Mouse (Mus musculus) C2C12 (cell line): ENCODE data around the gene Zrsr1. TPM values are rescaled to one million over a fixed set of nuclear protein-coding genes. Genes with fewer than 3 reads are reported as not detected.

Experiments used
- H3K27me3 ChIP-seq: one replicate; pipeline ENCODE4 v1.6.1; 2011; ENCODE audit not compliant: control insufficient read depth, insufficient read depth, insufficient read length
- H3K36me3 ChIP-seq: one replicate; pipeline ENCODE4 v1.6.1; 2011; ENCODE audit not compliant: control insufficient read depth, insufficient read depth
- H3K4me3 ChIP-seq: one replicate; pipeline ENCODE4 v1.5.1; 2011; ENCODE audit warnings: mild to moderate bottlenecking, control low read depth; ENCODE audit not compliant: poor library complexity, insufficient read depth, severe bottlenecking
- H3K79me2 ChIP-seq: one replicate; pipeline ENCODE4 v1.6.1; 2011; ENCODE audit not compliant: control insufficient read depth, insufficient read depth
- H3K79me3 ChIP-seq: one replicate; pipeline ENCODE4 v1.6.1; 2011; ENCODE audit warnings: low read depth, control low read depth
- H3ac ChIP-seq: one replicate; pipeline ENCODE3; 2011; ENCODE audit warnings: low read depth; ENCODE audit not compliant: control insufficient read depth, insufficient read length
- CEBPB ChIP-seq: IDR thresholded peaks from one replicate; pipeline ENCODE4 v1.6.1; 2011; ENCODE audit warnings: low read depth, mild to moderate bottlenecking, control low read depth, moderate library complexity
- CTCF ChIP-seq: IDR thresholded peaks from one replicate; pipeline ENCODE4 v1.5.1; 2011; ENCODE audit not compliant: control insufficient read depth, insufficient read depth, insufficient read length
- FOSL1 ChIP-seq: IDR thresholded peaks from one replicate; pipeline ENCODE4 v1.8.0; 2011; ENCODE audit warnings: mild to moderate bottlenecking, low read length; ENCODE audit not compliant: poor library complexity, insufficient read depth, severe bottlenecking
- MAX ChIP-seq: IDR thresholded peaks from one replicate; pipeline ENCODE4 v1.6.1; 2011; ENCODE audit warnings: mild to moderate bottlenecking, control low read depth
- MYOD1 ChIP-seq: IDR thresholded peaks from one replicate; pipeline ENCODE4 v1.6.1; 2011; ENCODE audit warnings: low read depth; ENCODE audit not compliant: control insufficient read depth, insufficient read length
- MYOG ChIP-seq: IDR thresholded peaks from one replicate; pipeline ENCODE4 v1.6.1; 2011; ENCODE audit not compliant: control insufficient read depth, insufficient read length; ENCODE audit errors: extremely low read depth
- USF1 ChIP-seq: IDR thresholded peaks from one replicate; pipeline ENCODE4 v1.6.1; 2011; ENCODE audit warnings: low read depth, mild to moderate bottlenecking, control low read depth, moderate library complexity
- polyA plus RNA-seq: library from polyadenylated mRNA; unstranded; fragments of >200 nt; fragmentation: generic; extraction: Trizol; gene quantifications from one replicate; pipeline ENCODE4 v1.2.1, GENCODE M21; 2012; ENCODE audit warnings: missing spikeins

The Zrsr1 gene
- polyA plus RNA-seq, 1 experiment, result 3.4 TPM

- H3K36me3 ChIP-seq, result no peaks in the 10 kb centered on the region
- H3ac ChIP-seq, result no peak overlapping the region
- H3K79me3 ChIP-seq, result peaks cover 2% of the 10 kb centered on the region
- H3K27me3 ChIP-seq, result no peaks in the 10 kb centered on the region
- no peak overlapping the region for H3K4me3 ChIP-seq
- TF ChIP-seq CEBPB (no peak), MAX (no peak), CTCF (no peak)
- no peaks in the 10 kb centered on the region for H3K79me2 ChIP-seq
Measured at GRCm38 (mm10) chr11:22931320-22931905, 40.4 kb upstream of the Zrsr1 start.

GRCm38 (mm10) chr11:22932167-22932566 is 39.6 kb upstream of the Zrsr1 start:
- no peaks in the 10 kb centered on the region for H3K36me3 ChIP-seq
- no peaks in the 10 kb centered on the region for H3K79me2 ChIP-seq
- TF ChIP-seq MAX, result no peak
- TF ChIP-seq CEBPB, result no peak
- no peak for TF ChIP-seq CTCF
- TF ChIP-seq USF1, result no peak
- TF ChIP-seq MYOD1, result no peak
- TF ChIP-seq MYOG, result no peak
- TF ChIP-seq FOSL1, result no peak

GRCm38 (mm10) chr11:22936446-22937125 is 35.2 kb upstream of the Zrsr1 start:
- Histone ChIP-seq H3ac (no peak overlapping the region), H3K79me3 (peaks cover 2% of the 10 kb centered on the region), H3K79me2 (no peaks in the 10 kb centered on the region), H3K4me3 (no peak overlapping the region), H3K36me3 (peaks cover 1% of the 10 kb centered on the region), H3K27me3 (no peaks in the 10 kb centered on the region)
- TF ChIP-seq MAX, result no peak
- TF ChIP-seq CEBPB, result no peak
- no peak for TF ChIP-seq CTCF
- TF ChIP-seq MYOG, result no peak
- no peak for TF ChIP-seq MYOD1
- TF ChIP-seq FOSL1, result no peak
- no peak for TF ChIP-seq USF1

More at GRCm38 (mm10) chr11:22932167-22932566, 39.6 kb upstream of the Zrsr1 start:
- Histone ChIP-seq H3K79me3 (peaks cover 2% of the 10 kb centered on the region), H3K27me3 (no peaks in the 10 kb centered on the region), H3ac (no peak overlapping the region), H3K4me3 (no peak overlapping the region)

- TF ChIP-seq MYOD1, result no peak
- no peak for TF ChIP-seq MYOG
- no peak for TF ChIP-seq FOSL1
- no peak for TF ChIP-seq CTCF
- no peak for TF ChIP-seq USF1
- TF ChIP-seq CEBPB, result no peak
- no peak for TF ChIP-seq MAX
- Histone ChIP-seq H3K36me3 (peaks cover 6% of the 10 kb centered on the region), H3K27me3 (no peaks in the 10 kb centered on the region), H3K4me3 (no peak overlapping the region), H3K79me2 (no peaks in the 10 kb centered on the region), H3ac (no peak overlapping the region), H3K79me3 (no peaks in the 10 kb centered on the region)
Measured at GRCm38 (mm10) chr11:22937716-22938316, 34.0 kb upstream of the Zrsr1 start.

GRCm38 (mm10) chr11:22938983-22939382 is 32.8 kb upstream of the Zrsr1 start:
- no peaks in the 10 kb centered on the region for H3K79me2 ChIP-seq
- no peak for TF ChIP-seq CEBPB
- TF ChIP-seq CTCF, result no peak
- TF ChIP-seq FOSL1, result no peak
- TF ChIP-seq MAX, result no peak
- no peak for TF ChIP-seq MYOD1
- TF ChIP-seq MYOG, result no peak
- TF ChIP-seq USF1, result no peak
- H3ac ChIP-seq, result no peak overlapping the region
- H3K79me3 ChIP-seq, result no peaks in the 10 kb centered on the region
- H3K36me3 ChIP-seq, result peaks cover 6% of the 10 kb centered on the region
- H3K4me3 ChIP-seq, result no peak overlapping the region
- H3K27me3 ChIP-seq, result no peaks in the 10 kb centered on the region

GRCm38 (mm10) chr11:22949101-22949500 is 22.7 kb upstream of the Zrsr1 start:
- TF ChIP-seq FOSL1 (no peak), USF1 (no peak), MYOG (no peak), MYOD1 (no peak), CTCF (no peak), CEBPB (no peak), MAX (no peak)
- H3K79me2 ChIP-seq, result peaks cover 10% of the 10 kb centered on the region
- no peak overlapping the region for H3K4me3 ChIP-seq
- no peaks in the 10 kb centered on the region for H3K36me3 ChIP-seq
- H3K27me3 ChIP-seq, result no peaks in the 10 kb centered on the region
- H3K79me3 ChIP-seq, result peaks cover 3% of the 10 kb centered on the region
- no peak overlapping the region for H3ac ChIP-seq
